Mouse (Mus musculus) left cerebral cortex, postnatal 36 days (tissue): ENCODE measurements around the gene Fgd1. TPM values are rescaled to one million over a fixed set of nuclear protein-coding genes. Genes with fewer than 3 reads are reported as not detected.

Experiments
- DNase-seq, 2 experiments: peaks; one replicate each; pipeline ENCODE4 v3.0.0; 2021 to 2022; ENCODE audit warnings: low spot score in 2 of 2, mixed read lengths in 1 of 2
- intact Hi-C: fragments of 180-260 bp; cut with DNase I; formaldehyde crosslinking; loops from one replicate; pipeline ENCODE4 v1.15.1; 2025
- total RNA-seq, 2 experiments: library from RNA; stranded (reverse); gene quantifications; 2 replicates each; pipeline ENCODE4 v1.2.3; 2021

The Fgd1 gene
- total RNA-seq: 10 to 100 TPM; 17.8 to 18.4 TPM

GRCm38 (mm10) chrX:151045850-151046249 lies at the start of gene Fgd1:
Gene Fgd1 (plus strand): TSS chrX:151046150.
- intact Hi-C loops: no loop called here
- DNase-seq: no peak

- intact Hi-C loops: no loop called here
- DNase-seq: peak; percentile 28 to 35
These were observed 49.2 kb upstream of the Fgd1 start for GRCm38 (mm10) chrX:150996775-150997174.

- intact Hi-C loops: loop anchor here (5.0 kb wide), 1 partner anchor 80 kb away; the partner anchor contains the start of gene Tsr2
- peak; percentile 85 for DNase-seq
These were observed 28.7 kb upstream of the Fgd1 start, which contains the start of gene Gnl3l for GRCm38 (mm10) chrX:151016938-151017877. Gene Gnl3l (minus strand): TSS chrX:151017322.

- intact Hi-C loops: loop anchor here (5.0 kb wide), 1 partner anchor 79 kb away; the partner anchor contains the start of gene Tsr2
These were observed 28.1 kb upstream of the Fgd1 start for GRCm38 (mm10) chrX:151017897-151018296.

GRCm38 (mm10) chrX:151018798-151019197 lies 27.2 kb upstream of the Fgd1 start:
- intact Hi-C loops: loop anchor here (5.0 kb wide), 1 partner anchor 79 kb away; the partner anchor contains the start of gene Tsr2
- no peak for DNase-seq

More at GRCm38 (mm10) chrX:151017897-151018296, 28.1 kb upstream of the Fgd1 start:
- DNase-seq: no peak

GRCm38 (mm10) chrX:151031400-151031799 lies 14.6 kb upstream of the Fgd1 start:
- intact Hi-C loops: no loop called here
- no peak for DNase-seq

GRCm38 (mm10) chrX:151041223-151041622 lies 4.7 kb upstream of the Fgd1 start:
- DNase-seq: no peak
- intact Hi-C loops: no loop called here

- DNase-seq: no peak
- intact Hi-C loops: no loop called here
These were observed 371 bp downstream of the Fgd1 start for GRCm38 (mm10) chrX:151046321-151046720.

- peak; percentile 73 to 77 for DNase-seq
- intact Hi-C loops: no loop called here
These were observed 954 bp downstream of the Fgd1 start for GRCm38 (mm10) chrX:151046777-151047430.

GRCm38 (mm10) chrX:151047431-151048058 lies 1.6 kb downstream of the Fgd1 start:
- intact Hi-C loops: no loop called here

GRCm38 (mm10) chrX:151049661-151050215 lies 3.8 kb downstream of the Fgd1 start:
- intact Hi-C loops: no loop called here
- DNase-seq: no peak

More at GRCm38 (mm10) chrX:151047431-151048058, 1.6 kb downstream of the Fgd1 start:
- DNase-seq: peak; percentile 29 to 48

- peak; percentile 49 to 70 for DNase-seq
- intact Hi-C loops: no loop called here
These were observed 4.4 kb downstream of the Fgd1 start for GRCm38 (mm10) chrX:151050337-151050736.

- intact Hi-C loops: no loop called here
These were observed 8.5 kb downstream of the Fgd1 start for GRCm38 (mm10) chrX:151054489-151054888.

GRCm38 (mm10) chrX:151055559-151055958 lies 9.6 kb downstream of the Fgd1 start:
- intact Hi-C loops: no loop called here
- DNase-seq: no peak

More at GRCm38 (mm10) chrX:151054489-151054888, 8.5 kb downstream of the Fgd1 start:
- DNase-seq: no peak

GRCm38 (mm10) chrX:151059346-151059745 lies 13.4 kb downstream of the Fgd1 start:
- intact Hi-C loops: no loop called here
- DNase-seq: no peak

GRCm38 (mm10) chrX:151061615-151062299 lies 15.8 kb downstream of the Fgd1 start:
- intact Hi-C loops: no loop called here
- no peak for DNase-seq

- intact Hi-C loops: no loop called here
- DNase-seq: no peak
These were observed 20.2 kb downstream of the Fgd1 start for GRCm38 (mm10) chrX:151066071-151066666.

GRCm38 (mm10) chrX:151067876-151068275 lies 21.9 kb downstream of the Fgd1 start:
- no peak for DNase-seq
- intact Hi-C loops: no loop called here

- intact Hi-C loops: no loop called here
- DNase-seq: no peak
These were observed 30.1 kb downstream of the Fgd1 start for GRCm38 (mm10) chrX:151076007-151076406.
